Mouse (Mus musculus) c-Kit-positive CD71-positive TER-119-positive erythroid progenitor cells, embryonic 14.5 days (primary cell): ENCODE data around the gene Hoxc9.

Experiments
- DNase-seq: peaks from one replicate; pipeline ENCODE4 v3.0.0-alpha.2; 2013; ENCODE audit warnings: low spot score

Gene Hoxc9

DNA sequence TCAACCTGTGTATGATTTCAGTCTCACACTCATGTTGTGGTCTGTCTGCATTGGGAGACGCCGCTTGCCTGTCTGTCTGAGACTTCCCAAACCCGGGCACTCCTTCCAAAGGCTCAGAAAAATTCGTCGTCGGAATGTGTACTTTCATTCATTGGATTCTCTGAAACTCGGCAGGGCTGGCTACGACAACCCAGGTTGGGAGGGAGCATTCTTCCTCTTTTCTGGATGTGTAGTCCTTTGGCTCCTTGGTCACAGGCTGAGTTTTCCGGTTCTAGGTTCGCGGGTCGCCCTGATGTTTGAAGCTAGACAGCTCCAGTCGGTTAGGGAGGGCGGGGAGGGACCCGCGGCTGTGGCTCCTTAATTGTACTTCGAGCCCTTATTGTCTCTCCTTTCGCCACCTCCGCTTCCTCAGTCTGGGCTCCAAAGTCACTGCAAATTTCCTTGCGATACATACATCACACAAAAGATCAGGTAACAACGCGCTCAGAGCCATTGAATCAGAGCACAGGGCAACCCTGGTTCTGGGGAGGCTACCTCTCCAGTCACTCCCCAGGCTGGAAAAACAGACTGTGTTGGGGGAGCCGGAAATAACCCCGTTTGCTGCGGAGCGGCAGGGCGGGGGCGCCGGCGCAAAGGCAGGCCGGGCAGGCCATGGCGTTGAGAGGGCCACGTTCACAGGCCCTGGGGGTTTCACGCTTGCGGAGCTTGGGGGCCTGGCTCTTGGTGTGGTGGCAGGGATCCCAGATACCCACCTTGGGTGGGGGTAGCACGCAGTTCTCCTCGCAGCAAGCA, 588 bp downstream of the Hoxc9 start:
- no peak for DNase-seq

DNA sequence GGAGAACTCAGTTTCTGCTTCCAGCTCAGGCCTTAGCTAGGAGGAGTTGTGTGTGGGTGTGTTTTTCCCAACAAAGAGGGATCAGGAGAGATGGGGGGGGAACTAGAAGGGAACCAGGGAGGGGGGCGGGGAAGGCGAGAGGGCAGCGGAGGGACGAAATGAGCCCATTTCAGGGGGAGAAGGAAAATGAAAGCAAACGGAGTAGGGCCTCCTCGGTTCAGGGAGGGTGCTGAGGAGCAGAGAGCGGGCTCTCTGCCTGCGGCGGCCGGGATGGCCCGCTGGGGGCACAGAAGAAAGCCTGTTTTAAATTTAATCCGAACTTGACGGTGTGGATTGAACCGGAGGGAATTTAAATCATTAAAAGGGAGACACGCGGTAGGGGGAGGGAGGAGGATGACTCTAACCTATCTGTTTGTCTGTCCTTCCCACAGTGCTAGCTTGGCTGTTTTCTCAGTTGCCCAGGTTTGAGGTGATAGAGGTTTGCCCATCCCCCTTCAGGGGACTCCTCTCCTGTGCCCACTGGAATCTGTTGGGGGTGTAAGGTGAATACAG, 1.3 kb downstream of the Hoxc9 start:
- no peak for DNase-seq

DNA sequence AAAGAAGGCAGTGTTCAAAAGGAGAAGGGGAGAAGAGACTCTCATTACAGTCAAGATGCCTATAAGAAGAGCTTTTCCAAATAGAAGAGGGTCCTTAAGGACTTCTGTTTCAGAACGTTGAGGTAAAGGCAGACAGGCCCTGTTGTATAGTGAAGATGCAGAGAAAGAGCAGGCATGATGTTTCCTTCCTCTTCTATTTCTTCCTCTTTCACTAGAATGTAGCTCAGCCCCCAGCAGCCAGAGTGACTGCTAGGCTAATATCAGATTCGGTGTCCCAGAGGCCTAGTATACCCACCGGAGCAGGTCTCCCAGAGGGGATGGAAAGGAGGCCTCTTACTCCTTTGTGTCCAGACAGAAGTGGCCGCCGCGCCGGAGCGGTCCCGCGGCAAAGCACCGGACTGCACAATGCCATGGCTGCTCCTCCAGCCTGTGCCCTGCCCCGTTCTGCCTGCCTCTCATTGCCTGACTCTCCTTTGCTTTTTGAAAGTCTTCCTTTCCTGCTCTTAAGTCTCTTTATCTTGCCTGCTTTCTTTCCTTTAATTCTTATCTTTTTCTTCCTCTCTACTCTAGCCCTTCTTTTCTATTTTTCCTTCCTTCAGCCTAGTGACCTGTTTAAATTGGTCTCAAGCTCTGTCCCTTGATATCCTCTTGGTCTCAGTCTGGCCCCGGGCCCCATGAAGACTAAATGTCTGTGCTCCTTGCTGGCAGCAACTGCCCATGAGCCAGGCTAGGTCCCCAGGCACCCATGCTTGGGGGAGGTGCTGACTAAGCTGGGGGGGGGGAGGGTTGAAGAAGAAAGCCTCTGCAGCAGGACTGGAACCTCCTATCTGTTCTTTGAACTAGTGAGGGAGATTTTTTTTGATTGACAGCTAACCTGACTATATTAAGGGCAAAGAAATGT, 2.6 kb downstream of the Hoxc9 start:
- no peak for DNase-seq

DNA sequence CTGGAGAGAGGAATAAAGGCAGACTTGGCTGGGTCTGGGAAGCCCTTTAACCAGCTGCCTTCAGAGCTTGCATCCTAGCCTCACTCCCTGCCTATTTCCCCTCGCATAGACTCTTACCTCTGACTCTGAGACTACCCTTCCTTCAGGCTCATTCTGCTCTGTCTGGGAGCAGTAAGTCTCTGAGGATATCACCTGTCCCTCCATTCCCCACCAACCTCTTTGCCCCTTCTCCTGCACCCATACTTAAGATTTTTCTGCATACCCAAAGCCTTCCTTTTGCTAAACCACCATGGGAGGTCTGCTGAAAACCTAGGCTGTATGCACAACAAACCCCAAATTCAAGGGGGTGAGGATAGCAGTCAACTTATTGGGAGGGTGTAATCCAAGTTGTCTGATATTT, 3.7 kb downstream of the Hoxc9 start:
- no peak for DNase-seq

DNA sequence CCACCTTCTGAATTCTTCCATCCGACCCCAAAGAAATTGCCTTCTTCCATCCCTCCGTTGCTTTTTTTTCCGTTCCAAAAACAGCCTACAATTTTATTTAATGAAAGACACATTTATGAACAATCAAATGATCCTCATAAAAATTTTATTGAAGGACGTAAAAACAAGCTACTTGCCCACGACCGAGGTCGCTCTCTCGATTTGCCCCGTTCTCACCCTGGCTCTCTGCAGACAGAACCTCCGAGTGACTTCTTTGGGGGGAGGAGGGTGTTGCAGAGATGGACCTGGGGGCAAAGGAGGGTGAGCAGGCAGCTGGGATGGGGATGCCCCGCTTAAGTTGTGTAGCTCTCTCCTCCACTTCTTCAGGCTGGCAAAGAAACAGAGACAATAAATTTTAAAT, 4.1 kb downstream of the Hoxc9 start:
- no peak for DNase-seq

DNA sequence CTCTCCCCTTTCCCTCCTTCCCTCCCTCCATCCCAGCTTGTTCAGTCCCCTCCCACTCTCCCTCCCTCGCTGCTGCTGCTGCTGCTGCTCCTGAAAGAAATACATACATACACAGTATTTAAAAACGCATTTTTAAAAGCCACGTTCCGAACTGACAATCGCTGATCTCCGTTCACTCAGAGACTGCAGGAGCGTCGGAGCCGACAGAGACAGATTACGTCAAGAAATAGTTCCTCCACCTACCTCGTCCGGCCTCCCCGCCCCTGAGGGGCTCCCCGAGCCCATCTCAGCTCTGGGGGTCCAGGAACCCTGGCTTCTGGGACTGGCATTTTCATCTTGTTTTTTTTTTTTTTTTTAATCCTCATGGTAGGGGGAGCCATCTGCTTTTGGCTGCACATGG, 4.7 kb downstream of the Hoxc9 start:
- DNase-seq, result no peak

DNA sequence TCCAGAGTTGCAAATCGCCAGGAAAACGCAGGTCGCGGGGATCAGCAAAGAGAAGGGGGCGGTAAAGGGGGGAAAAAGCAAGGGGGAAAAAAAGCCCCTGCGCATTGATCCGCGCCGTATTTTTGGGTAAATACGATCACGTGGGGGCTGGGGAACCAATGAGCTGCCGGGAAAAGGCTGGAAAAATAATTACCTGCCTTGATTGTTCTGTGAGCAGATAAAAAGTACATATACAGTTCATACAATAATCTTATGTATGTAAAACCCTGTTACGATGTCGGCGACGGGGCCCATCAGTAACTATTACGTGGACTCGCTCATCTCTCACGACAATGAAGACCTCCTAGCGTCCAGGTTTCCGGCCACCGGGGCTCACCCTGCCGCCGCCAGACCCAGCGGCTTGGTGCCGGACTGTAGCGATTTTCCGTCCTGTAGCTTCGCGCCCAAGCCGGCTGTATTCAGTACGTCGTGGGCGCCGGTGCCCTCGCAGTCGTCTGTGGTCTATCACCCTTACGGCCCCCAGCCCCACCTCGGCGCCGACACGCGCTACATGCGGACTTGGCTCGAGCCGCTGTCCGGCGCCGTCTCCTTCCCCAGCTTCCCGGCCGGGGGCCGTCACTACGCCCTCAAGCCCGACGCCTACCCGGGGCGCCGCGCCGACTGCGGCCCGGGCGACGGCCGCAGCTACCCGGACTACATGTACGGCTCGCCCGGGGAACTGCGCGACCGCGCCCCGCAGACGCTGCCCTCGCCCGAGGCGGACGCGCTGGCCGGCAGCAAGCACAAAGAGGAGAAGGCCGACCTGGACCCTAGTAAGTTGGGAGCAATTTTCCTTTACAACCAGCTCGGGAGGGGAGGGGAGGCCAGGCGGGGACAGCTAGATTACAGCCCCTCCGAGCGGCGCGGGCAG, 5.4 kb downstream of the Hoxc9 start:
- DNase-seq, result no peak

DNA sequence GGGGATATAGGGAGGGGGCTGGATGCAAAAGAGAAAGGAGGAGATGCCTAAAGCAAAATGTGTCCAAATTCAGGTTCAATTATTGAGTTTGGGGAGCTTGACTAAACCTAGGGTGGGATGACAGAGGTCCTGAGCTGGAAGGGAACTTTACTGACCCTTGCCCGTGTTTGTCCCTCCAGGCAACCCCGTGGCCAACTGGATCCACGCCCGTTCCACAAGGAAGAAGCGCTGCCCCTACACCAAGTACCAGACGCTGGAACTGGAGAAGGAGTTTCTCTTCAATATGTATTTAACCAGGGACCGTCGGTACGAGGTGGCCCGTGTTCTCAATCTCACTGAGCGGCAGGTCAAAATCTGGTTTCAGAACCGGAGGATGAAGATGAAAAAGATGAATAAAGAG, 7.5 kb downstream of the Hoxc9 start:
- DNase-seq, result no peak

DNA sequence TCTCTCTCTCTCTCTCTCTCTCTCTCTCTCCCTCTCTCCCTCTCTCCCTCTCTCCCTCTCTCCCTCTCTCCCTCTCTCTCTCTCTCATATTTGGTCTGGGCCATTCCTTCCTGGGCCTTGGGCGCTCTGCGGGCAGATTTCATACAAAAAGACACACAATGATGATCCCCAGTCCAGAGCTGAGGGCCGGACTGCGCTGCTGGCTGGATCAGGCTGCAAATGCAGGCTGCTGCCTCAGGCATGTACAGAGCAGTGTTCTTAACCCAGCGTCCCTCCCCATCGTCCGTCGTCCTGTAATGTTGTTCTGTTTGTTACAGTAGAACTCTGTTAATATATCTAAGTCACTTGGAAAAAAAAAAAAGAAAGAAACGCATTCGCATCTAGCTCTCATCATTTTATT, 8.3 kb downstream of the Hoxc9 start:
- DNase-seq, result no peak

DNA sequence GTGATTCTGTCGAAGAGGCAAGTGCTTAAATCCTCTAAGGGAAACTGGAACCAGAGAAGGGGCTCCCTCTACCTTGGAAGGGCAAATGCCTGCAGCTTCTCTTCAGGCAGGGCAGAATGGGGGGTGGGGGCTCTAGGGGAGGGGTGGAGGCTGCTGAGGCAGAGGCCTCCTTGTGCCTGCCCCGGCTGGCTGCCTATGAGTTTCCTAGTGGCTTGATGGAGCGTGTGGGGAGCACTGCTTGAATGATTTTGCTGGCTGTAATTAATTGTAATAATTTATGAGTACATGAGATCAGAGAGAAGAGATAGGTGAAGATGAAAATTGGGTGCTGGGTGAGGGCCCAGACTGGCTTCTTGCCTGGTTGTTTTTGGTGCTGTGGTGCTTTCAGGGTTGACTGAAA, 8.7 kb downstream of the Hoxc9 start:
- DNase-seq, result no peak

DNA sequence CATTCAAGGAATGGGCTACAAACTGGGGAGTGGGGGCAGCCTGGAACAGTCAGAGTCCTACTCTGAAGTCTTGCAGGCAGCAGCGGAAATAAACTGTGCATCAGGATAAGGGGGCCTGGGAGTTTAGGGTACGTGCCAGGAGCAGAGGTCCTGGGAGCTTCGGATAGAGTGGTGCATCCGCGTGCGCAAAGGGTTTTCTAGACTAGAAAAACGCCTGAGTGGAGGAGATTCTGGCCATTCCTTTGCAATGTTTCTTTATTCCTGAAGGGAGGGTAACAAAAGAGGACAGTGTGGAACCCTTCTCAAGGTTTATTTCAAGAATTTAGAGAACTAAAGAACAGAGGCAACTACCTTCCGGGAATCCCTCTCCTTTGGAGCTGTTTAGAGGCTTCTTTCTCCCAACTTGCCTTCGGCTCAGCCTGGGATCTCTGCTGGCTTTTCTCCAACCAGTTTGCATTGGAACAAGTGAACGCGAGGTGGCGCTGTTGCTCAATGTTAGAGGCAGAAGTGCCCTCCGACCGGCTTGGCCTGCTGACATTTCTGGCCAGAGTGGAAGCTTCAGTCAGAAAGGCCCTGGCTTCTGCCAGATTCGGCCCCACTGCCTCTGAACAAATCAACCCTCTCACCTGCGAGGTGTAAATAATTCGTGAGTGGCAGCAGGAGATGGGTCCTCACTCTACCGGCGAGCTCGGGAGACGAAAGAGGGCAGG, 11.0 kb downstream of the Hoxc9 start:
- DNase-seq, result peak; percentile 66

DNA sequence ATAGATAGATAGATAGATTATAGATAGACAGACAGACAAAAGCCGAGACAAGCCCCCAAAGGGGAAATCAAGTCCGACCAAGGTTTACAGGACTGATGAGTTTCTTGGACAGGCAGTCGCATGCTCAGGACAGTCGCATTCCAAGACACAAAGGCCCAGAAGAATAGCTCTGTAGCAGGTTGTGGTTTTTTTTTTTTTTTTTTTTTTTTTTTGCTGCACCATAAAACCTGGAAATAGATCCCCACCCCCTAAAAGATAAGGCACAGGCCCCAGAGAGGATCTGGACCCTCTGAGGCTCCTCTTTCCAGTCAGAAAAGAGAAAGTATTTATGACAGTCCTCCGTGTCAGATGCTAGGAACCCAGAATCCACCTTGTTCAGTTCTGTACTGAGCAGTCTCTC, 11.8 kb downstream of the Hoxc9 start:
- DNase-seq, result no peak

DNA sequence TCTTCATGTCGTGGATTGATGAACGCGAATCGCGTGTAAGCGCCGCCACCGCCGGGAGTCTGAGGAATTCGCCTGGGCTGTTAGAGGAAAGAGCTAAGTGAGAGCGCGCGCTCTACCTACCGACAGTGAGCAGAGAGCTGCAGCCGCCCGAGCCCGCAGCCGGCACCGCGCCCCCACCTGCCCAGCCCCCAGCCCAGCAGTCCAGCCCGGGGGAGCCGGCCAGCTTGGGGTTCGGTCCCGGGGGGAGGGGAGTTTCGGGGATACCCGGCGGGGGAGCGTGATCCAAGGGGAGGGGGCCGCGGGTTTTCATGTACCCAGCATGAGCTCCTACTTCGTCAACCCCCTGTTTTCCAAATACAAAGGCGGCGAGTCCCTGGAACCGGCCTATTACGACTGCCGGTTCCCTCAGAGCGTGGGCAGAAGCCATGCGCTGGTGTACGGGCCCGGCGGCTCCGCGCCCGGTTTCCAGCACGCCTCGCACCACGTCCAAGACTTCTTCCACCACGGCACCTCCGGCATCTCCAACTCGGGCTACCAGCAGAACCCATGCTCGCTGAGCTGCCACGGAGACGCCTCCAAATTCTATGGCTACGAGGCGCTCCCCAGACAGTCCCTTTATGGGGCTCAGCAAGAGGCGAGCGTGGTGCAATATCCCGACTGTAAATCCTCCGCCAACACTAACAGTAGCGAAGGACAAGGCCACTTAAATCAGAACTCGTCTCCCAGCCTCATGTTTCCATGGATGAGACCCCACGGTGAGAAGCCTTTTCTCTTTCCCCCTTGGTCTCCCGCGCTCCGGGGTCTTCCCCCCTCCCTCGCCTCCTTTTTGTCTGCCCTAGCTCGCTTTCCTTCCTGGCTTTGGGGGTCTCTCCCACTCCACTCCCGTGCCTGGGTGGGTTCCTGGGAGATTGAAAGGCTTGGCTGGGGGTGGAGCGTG, 14.5 kb downstream of the Hoxc9 start, which contains the start of gene Hoxc8:
TSS of gene Hoxc8 (plus strand) at position 147 of the 937 bp plus-strand sequence.
- no peak for DNase-seq

DNA sequence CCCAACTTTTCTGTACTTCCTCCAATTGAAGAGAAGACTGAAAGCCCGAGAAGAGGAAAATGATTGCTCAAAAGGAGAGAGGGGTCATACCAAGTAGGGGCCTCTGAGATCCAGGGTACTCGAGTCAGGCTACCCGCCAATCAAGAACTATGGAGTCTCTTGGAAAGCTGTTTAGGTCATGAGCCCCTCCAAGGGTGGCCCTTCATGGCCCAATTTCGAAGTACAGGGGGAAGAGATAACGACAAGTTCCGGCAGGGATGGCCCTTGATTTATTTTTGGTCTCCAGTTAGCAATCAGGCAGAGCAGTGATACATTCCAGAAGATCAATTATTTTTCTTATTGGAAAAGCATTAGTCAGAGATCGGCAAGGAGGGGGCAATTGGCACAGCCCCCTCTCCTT, 15.5 kb downstream of the Hoxc9 start:
- no peak for DNase-seq

DNA sequence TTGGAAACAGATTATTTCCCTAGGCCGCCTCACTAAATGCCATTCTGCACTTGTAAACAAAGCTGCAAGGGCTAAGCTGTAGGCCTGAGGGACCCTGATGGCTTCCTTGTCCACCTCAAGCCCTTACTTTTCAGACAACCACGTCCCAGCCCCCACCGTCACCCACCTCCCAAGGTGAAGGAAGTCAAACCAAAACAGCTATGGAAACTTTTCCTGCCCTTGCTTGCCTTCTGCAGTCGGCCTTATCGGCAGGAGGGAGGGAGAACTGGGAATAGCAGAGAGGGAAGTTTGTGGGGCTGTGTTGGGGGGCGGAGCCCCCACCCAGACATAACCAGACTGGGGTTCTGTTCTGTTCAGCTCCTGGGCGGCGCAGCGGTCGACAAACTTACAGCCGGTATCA, 16.0 kb downstream of the Hoxc9 start:
- DNase-seq, result no peak

DNA sequence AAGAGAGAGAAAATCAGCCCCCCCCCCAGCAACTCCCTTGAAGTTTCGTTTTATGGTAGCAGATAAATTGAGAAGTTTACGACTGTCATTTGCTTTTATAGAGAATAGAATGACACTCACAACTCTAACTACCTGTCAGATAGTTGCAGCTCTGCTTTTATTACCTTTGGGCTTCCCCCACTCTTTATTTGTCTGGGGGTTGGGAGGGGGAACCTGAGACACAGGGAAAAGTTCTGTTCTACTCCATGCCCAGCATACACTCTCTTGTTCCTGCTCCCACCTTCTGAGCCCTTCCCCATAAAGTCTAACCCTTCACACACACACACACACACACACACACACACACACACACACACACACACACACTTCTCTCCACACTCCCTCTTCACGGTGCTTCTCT, 16.6 kb downstream of the Hoxc9 start:
- no peak for DNase-seq

DNA sequence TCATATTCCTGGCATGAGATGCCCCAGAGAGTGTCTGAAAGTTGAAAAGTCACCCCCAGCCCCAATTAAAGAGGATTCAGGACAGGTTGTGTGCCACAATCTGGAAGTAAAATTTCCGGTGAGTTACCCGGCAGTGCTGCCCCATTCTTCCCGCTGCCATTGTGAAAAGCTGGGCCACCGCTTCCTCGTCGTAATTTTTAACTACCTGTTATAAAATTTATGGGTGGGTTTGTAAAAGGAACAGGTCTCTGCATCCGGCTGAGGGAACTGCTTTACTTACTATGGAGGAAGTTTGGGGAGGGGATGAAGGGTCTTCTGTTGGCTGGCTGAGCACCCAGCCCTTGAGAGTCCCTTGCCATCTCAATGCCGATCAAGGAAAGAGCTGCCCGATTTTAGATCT, 20.3 kb downstream of the Hoxc9 start:
- no peak for DNase-seq

DNA sequence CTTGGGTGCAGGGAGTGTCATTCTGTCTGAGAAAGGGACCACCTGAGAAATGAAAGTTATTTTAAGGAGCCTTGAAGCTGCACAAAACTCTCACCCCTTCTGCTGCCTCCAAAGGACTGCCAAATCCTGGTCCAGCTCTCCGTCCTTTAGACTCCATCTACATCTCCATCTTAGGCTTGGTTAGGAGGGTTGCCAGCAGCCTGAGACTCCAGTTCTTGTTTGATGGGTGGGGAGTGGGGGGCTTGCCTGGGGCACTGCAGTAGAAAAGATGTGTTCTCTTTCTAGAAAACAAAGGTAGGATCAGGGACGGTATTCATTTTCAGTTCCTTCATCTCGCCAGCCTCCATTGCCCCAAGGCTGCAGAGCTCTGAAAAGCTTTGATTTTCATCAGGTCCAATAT, 21.2 kb downstream of the Hoxc9 start:
- DNase-seq, result no peak

DNA sequence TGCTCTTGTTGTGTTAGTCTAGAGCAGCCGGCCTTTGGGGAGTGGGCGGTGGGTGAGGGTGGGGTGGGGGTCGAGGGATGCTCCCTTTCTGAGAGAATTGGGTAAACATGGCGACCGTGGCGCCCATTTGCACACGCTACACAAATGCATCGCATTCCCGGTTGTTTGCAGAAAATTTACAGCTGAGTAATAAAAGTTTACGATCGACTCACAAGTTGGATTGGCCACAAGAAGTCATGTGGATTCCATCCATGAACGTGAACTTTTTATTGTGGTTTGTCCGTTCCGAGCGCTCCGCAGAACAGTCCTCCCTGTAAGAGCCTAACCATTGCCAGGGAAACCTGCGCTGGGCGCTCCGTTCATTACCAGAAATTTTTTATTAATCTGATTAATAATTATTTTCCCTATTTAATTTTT, 21.7 kb downstream of the Hoxc9 start, which contains the start of gene Hoxc6:
TSS of gene Hoxc6 (plus strand) at position 319 of the 417 bp plus-strand sequence.
- DNase-seq, result no peak

DNA sequence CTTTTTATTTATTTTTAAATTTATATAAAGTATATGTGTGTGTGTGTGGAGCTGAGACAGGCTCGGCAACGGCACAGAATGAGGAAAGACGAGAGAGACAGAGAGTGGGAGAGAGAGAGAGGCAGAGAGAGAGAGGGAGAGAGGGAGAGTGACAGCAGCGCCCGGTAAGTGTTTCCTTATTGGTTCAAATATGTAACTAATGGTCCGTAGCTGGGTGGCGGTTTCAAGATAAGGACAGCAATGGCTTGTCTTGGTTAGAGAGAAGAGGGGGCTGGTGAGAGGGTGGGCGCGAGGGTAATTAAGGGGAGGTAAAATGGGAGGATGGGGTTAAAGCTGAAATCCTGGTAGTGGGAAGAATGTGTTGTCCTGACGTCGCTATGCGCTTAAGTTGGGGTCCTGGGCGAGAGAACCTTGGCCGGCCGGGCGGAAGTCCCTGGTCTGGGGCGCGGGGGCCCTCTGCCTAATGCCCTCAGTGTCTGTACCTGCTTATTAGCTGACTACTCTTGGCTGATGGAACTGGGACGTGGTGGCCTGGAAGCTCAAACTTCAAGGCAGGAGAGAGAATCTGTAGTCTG, 22.5 kb downstream of the Hoxc9 start:
- no peak for DNase-seq
